Mouse (Mus musculus): ENCODE measurements at regions not wholly inside any gene's neighbourhood (a gene's known extent, or its start where the extent isn't known, plus 50 kb on each side); places are given as distances from the start of the nearest gene placed in this dataset.

DNA sequence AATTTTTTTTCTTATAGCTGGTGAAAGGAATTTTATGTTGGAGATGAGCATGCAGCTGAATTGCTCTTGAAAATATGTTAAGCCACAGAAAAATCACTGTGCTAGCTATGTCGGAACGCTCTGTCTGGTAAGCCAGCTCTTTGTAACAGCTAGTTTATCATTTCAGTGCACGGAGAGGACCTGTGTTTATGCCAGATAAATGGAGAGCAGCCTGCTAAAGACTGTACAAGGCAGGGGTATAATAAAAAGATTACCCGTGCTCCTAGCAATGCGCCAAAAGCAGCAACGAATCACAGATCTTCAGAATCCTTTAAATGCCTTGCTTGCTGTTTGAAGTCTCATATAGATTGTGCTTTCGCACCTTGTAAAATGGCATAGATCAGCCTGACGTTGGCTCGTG lies 232.2 kb upstream of the Daam1 start:
- TF ChIP-seq CTCF (IDR thresholded peaks at IDR 0.05): no peak
- no peak for TF ChIP-seq EP300 (IDR thresholded peaks at IDR 0.05)

Measured in lung, postnatal 0 days (tissue).